Comparison of ENCODE assay signal across 17 mouse cellular contexts in genomic region chr7:37586694-37587093, GRCm38 (mm10).
DNase-seq lines count a peak whose midpoint lies in the region; ATAC-seq and TF ChIP-seq lines count a peak whose summit lies in the region.
"Had no signal": no experiment of that assay in that cellular context is flagged by ENCODE, and none has a peak within 500 bp of the region (broad histone marks: within the 10 kb centered on the region; RNA-seq: fewer than 3 reads in every experiment).

No protein-coding gene starts in this region.

- DNase-seq in heart, adult 11 months = peak; percentile 82
- DNase-seq in heart, adult 9 months (ENCODE audit: low spot score in 2 of 2) = no peak
- DNase-seq in left cerebral cortex, adult 2 months (ENCODE audit: extremely low spot score in 1 of 2, low spot score in 2 of 2) = no peak
- no peak for DNase-seq in left cerebral cortex, postnatal 4 days
- no peak for DNase-seq in liver, postnatal 0 days
- DNase-seq in thymus, adult 18-20 months = no peak
- DNase-seq: adrenal gland, adult 8-10 months; adrenal gland, postnatal 36 days; cerebellum, adult 8-10 months; cerebellum, postnatal 25 days; gastrocnemius, postnatal 36 days; heart, adult 18-20 months; heart, postnatal 36 days had no signal

- no peak for ATAC-seq in liver, postnatal 0 days
- ATAC-seq: forebrain, embryonic 15.5 days had no signal

- TF ChIP-seq CTCF in left cerebral cortex, adult 2 months (IDR thresholded peaks at IDR 0.05) = no peak
- no peak for TF ChIP-seq CTCF in ES-Bruce4 (IDR thresholded peaks at IDR 0.05; ENCODE audit: low read depth, low read length)
- no peak for TF ChIP-seq CTCF in liver, postnatal 0 days (IDR thresholded peaks at IDR 0.05; ENCODE audit: low read depth)

- intact Hi-C loops in left cerebral cortex, adult 2 months (cut with DNase I) = no loop called here
- intact Hi-C loops in left cerebral cortex, postnatal 4 days (cut with DNase I) = no loop called here

- no peak for TF ChIP-seq POLR2A in ES-Bruce4 (IDR thresholded peaks at IDR 0.05; ENCODE audit: insufficient read depth, low read length)

- no peak overlapping the region for H3K4me2 ChIP-seq in liver, postnatal 0 days (ENCODE audit: low read depth, low read length)
- H3K4me2 ChIP-seq: embryonic facial prominence, embryonic 12.5 days; forebrain, embryonic 15.5 days; heart, embryonic 13.5 days had no signal

- H3K9me3 ChIP-seq in ES-Bruce4 (replicated peaks; ENCODE audit: control insufficient read depth, insufficient read depth, low read length, poor library complexity, severe bottlenecking) = 0 out of 2 replicates have a peak, but pooled peaks cover 2% of the 10 kb centered on the region
- no peaks in the 10 kb centered on the region for H3K9me3 ChIP-seq in liver, postnatal 0 days (ENCODE audit: low read length)
- H3K9me3 ChIP-seq: forebrain, embryonic 15.5 days; heart, embryonic 13.5 days had no signal

- 78% methylated on average over 13 of the region's 13 CpGs for WGBS in liver, postnatal 0 days (ENCODE audit: insufficient replicate concordance)

- no peak overlapping the region for H3K9ac ChIP-seq in ES-Bruce4 (ENCODE audit: low read depth, poor library complexity, severe bottlenecking)
- H3K9ac ChIP-seq in liver, postnatal 0 days (replicated peaks) = no peak overlapping the region
- H3K9ac ChIP-seq: embryonic facial prominence, embryonic 12.5 days; forebrain, embryonic 15.5 days; heart, embryonic 13.5 days had no signal

- 0 out of 2 replicates have a peak overlapping the region, but pooled peaks have one; percentile 24 for H3K27ac ChIP-seq in left cerebral cortex, adult 2 months
- no peak overlapping the region for H3K27ac ChIP-seq in ES-Bruce4 (ENCODE audit: insufficient read depth, low read length)
- no peak overlapping the region for H3K27ac ChIP-seq in liver, postnatal 0 days (ENCODE audit: low read depth)
- H3K27ac ChIP-seq: embryonic facial prominence, embryonic 12.5 days; forebrain, embryonic 15.5 days; heart, embryonic 13.5 days had no signal

- no peaks in the 10 kb centered on the region for H3K4me1 ChIP-seq in ES-Bruce4 (ENCODE audit: control insufficient read depth, insufficient read depth, low read length)
- H3K4me1 ChIP-seq in liver, postnatal 0 days (ENCODE audit: insufficient read depth) = no peaks in the 10 kb centered on the region
- H3K4me1 ChIP-seq: embryonic facial prominence, embryonic 12.5 days had no signal

- no peaks in the 10 kb centered on the region for H3K36me3 ChIP-seq in ES-Bruce4 (ENCODE audit: control insufficient read depth, insufficient read depth, low read length, poor library complexity, severe bottlenecking)
- no peaks in the 10 kb centered on the region for H3K36me3 ChIP-seq in liver, postnatal 0 days (replicated peaks; ENCODE audit: insufficient read depth, low read length)
- H3K36me3 ChIP-seq: embryonic facial prominence, embryonic 12.5 days; forebrain, embryonic 15.5 days; heart, embryonic 13.5 days had no signal

- TF ChIP-seq EP300 in ES-Bruce4 (IDR thresholded peaks at IDR 0.05; ENCODE audit: insufficient read depth, low read depth, low read length) = no peak
- TF ChIP-seq EP300 in liver, postnatal 0 days (IDR thresholded peaks at IDR 0.05; ENCODE audit: low read depth) = no peak

- no peaks in the 10 kb centered on the region for H3K27me3 ChIP-seq in ES-Bruce4 (ENCODE audit: control insufficient read depth, insufficient read depth, low read length, poor library complexity, severe bottlenecking)
- H3K27me3 ChIP-seq in liver, postnatal 0 days (ENCODE audit: insufficient read depth, low read length) = no peaks in the 10 kb centered on the region
- H3K27me3 ChIP-seq: embryonic facial prominence, embryonic 12.5 days; forebrain, embryonic 15.5 days; heart, embryonic 13.5 days had no signal

- no peak overlapping the region for H3K4me3 ChIP-seq in left cerebral cortex, adult 2 months
- H3K4me3 ChIP-seq in ES-Bruce4 (ENCODE audit: low read depth, low read length) = peak overlapping the region; percentile 24
- H3K4me3 ChIP-seq in liver, postnatal 0 days (ENCODE audit: low read depth, low read length) = no peak overlapping the region
- H3K4me3 ChIP-seq: embryonic facial prominence, embryonic 12.5 days; forebrain, embryonic 15.5 days; heart, embryonic 13.5 days had no signal
